Mouse (Mus musculus) naive thymus-derived CD4-positive, alpha-beta T cell, adult 5 months (primary cell): ENCODE measurements around the gene Ccr4. TPM values are rescaled to one million over a fixed set of nuclear protein-coding genes. Genes with fewer than 3 reads are reported as not detected.

ENCODE experiments used
- polyA plus RNA-seq: library from polyadenylated mRNA; unstranded; fragments of 100-300 nt; shearing (Covaris generic); gene quantifications from one replicate; pipeline ENCODE4 v1.2.1, GENCODE M21; 2017

The Ccr4 gene
- 0.70 TPM for polyA plus RNA-seq

DNA sequence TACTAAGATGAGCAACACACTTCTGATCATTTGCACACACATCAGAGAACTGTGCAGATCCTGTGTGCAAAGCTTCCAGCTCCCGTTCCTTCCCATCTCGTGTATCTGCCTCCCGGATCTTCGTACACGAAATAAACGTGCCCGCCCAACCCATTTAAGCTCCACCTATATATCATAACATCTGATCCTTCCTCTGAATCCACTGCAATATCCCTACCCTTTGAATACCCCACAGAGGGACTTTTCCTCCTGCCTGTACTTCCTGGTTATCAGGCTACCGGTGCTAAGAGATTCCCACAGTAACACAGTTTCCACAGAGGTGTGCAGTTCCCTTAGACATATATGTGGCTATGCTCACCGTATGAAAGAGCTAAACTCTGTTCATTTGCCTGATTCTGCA is at the start of gene Ccr4:
Ccr4 (minus strand) TSS at position 101 of the 400 bp plus-strand sequence.

DNA sequence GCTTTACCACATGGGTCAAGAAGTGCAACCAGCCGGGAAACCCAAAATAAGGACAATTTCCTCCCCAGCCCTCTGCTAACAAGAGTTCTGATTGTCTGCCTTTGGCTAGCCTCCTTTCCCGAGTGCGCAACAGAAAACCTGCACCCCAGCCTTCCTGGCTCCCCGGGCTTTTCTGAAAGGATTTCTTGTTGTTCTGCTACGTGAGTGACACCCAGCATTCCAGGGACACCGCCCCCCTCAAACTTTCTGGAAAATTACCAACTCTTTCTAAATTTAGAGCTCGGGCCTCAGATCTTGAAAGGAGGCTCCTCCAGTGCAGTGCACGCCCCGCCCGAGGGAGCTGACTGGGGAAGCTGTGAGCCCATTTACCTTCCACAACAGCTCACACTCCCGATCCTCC is 10.6 kb upstream of the Ccr4 start, which contains the start of gene C130032M10Rik:
C130032M10Rik (plus strand) TSS at position 334 of the 400 bp plus-strand sequence.

Other genes with a start within 250 kb of the Ccr4 start
- gene Bcl2a1c, start 174.8 kb downstream of the Ccr4 start, polyA plus RNA-seq, result not detected
- gene Crtap, start 114.2 kb downstream of the Ccr4 start, polyA plus RNA-seq, result 5.9 TPM
- gene Glb1, start 103.8 kb downstream of the Ccr4 start, polyA plus RNA-seq, result 19.7 TPM
- 15.9 TPM for gene Tmppe, start 103.8 kb downstream of the Ccr4 start, polyA plus RNA-seq
- gene C130032M10Rik, start 10.8 kb upstream of the Ccr4 start, polyA plus RNA-seq, result not detected
- gene Trim71, start 59.5 kb upstream of the Ccr4 start, polyA plus RNA-seq, result 0.04 TPM
- 63.7 TPM for gene Cnot10, start 135.3 kb upstream of the Ccr4 start, polyA plus RNA-seq
- 71.9 TPM for gene Dync1li1, start 183.9 kb upstream of the Ccr4 start, polyA plus RNA-seq
- 306 TPM for gene Cmtm6, start 226.2 kb upstream of the Ccr4 start, polyA plus RNA-seq